Mouse (Mus musculus): ENCODE measurements around the gene Ift140. TPM values are rescaled to one million over a fixed set of nuclear protein-coding genes. Genes with fewer than 3 reads are reported as not detected.

Ift140 gene
- total and polyA plus RNA-seq, 3 experiments, result 3.1 to 5.2 (median 5.0) TPM

DNA sequence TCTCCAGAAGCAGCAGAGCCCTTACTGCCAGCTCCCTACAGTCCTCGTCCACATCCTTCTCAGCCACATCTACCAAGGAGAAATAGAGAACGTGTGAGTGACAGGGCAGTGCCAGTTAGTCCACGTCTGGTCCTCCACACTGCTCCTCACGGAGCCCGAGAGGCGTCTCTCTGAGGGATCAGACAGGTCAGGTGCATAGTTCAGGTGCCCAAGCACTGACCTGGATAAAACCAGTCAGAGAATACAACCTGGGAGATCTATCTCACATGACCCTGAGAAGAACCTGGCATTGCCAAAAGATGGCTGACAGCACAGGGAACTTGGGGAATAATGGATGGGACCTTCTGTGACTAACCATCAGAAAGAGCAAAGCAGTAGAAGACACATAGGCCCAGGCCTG, 84.2 kb downstream of the Ift140 start:
- H3K27me3 ChIP-seq (ENCODE audit: control insufficient read depth, insufficient read depth, low read length), result no peaks in the 10 kb centered on the region
- H3K4me3 ChIP-seq, result no peak overlapping the region
- WGBS, result 95% methylated on average over 6 of the region's 6 CpGs
- no peak for DNase-seq
- intact Hi-C loops (cut with DNase I), result no loop called here
- no peaks in the 10 kb centered on the region for H3K79me2 ChIP-seq (replicated peaks; ENCODE audit: control insufficient read depth, insufficient read depth, low read length)
- no peaks in the 10 kb centered on the region for H3K36me3 ChIP-seq (ENCODE audit: control insufficient read depth, insufficient read depth, low read length)
- H3K27ac ChIP-seq, result no peak overlapping the region
- no peaks in the 10 kb centered on the region for H3K4me1 ChIP-seq (ENCODE audit: control insufficient read depth, insufficient read depth, low read length)
- H3K9ac ChIP-seq (ENCODE audit: low read depth, low read length), result no peak overlapping the region
- no peak for TF ChIP-seq EP300 (IDR thresholded peaks at IDR 0.05; ENCODE audit: insufficient read depth, low read depth, low read length)
- no peak for TF ChIP-seq POLR2A (IDR thresholded peaks at IDR 0.05; ENCODE audit: insufficient read depth, low read depth, low read length)
- no peak for TF ChIP-seq CTCF (IDR thresholded peaks at IDR 0.05)

DNA sequence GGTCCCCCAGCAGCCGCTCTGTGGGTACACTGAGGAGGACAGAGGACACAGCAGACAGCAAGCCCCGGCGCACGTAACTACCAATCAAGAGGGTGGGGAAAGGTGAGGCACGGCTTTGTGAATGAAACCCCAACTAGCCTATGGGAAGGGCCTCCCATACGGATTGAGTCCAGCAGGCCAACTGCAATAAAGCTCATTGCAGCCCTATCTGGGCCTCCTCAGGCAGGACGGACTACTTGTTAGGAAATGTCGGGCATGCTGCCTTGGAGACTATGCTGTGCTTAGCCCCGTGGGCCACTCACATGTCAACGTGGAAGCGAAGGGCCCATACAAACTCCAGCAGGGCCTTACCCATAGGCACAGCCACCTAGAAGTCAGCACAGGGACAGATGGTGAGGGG, 85.5 kb downstream of the Ift140 start:
- H3K4me1 ChIP-seq (ENCODE audit: control insufficient read depth, insufficient read depth, low read length), result no peaks in the 10 kb centered on the region
- no peaks in the 10 kb centered on the region for H3K27me3 ChIP-seq (ENCODE audit: control insufficient read depth, insufficient read depth, low read length)
- H3K4me3 ChIP-seq, result no peak overlapping the region
- no peak overlapping the region for H3K9ac ChIP-seq (ENCODE audit: low read depth, low read length)
- H3K27ac ChIP-seq, result no peak overlapping the region
- DNase-seq, result no peak
- TF ChIP-seq POLR2A (IDR thresholded peaks at IDR 0.05; ENCODE audit: insufficient read depth, low read depth, low read length) (no peak), EP300 (IDR thresholded peaks at IDR 0.05; ENCODE audit: insufficient read depth, low read depth, low read length) (no peak), CTCF (IDR thresholded peaks at IDR 0.05) (no peak)
- H3K79me2 ChIP-seq (replicated peaks; ENCODE audit: control insufficient read depth, insufficient read depth, low read length), result no peaks in the 10 kb centered on the region
- intact Hi-C loops (cut with DNase I), result no loop called here
- H3K36me3 ChIP-seq (ENCODE audit: control insufficient read depth, insufficient read depth, low read length), result no peaks in the 10 kb centered on the region
- 92% methylated on average over 11 of the region's 11 CpGs for WGBS

DNA sequence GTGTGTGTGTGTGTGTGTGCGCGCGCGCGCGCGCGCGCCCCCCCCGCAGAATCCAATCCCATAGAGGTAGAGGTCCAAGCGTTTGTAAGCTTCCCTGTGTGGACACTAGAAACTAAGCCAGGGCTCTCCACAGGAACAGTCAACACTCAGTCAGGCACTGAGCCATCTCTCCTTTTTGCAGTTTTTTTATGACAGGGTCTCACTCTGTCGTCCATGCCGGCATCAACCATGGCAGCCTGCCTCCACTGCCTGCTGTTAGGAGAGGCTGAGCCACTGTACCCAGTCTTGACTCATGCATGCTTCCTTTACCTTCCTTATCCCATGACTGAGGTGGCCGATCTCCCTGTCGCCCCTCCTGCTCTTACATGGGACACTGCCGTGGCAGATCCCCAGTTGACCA, 91.9 kb downstream of the Ift140 start:
- no peak overlapping the region for H3K9ac ChIP-seq (ENCODE audit: low read depth, low read length)
- 86% methylated on average over 16 of the region's 16 CpGs for WGBS
- H3K4me3 ChIP-seq, result no peak overlapping the region
- no peaks in the 10 kb centered on the region for H3K79me2 ChIP-seq (replicated peaks; ENCODE audit: control insufficient read depth, insufficient read depth, low read length)
- no peak for DNase-seq
- no peak overlapping the region for H3K27ac ChIP-seq
- H3K4me1 ChIP-seq (ENCODE audit: control insufficient read depth, insufficient read depth, low read length), result peaks cover 5% of the 10 kb centered on the region
- H3K36me3 ChIP-seq (ENCODE audit: control insufficient read depth, insufficient read depth, low read length), result no peaks in the 10 kb centered on the region
- intact Hi-C loops (cut with DNase I), result loop anchor here (2.0 kb wide), 2 partner anchors 43 to 177 kb away; no protein-coding TSS in a partner anchor
- TF ChIP-seq EP300 (IDR thresholded peaks at IDR 0.05; ENCODE audit: insufficient read depth, low read depth, low read length) (no peak), CTCF (IDR thresholded peaks at IDR 0.05) (no peak), POLR2A (IDR thresholded peaks at IDR 0.05; ENCODE audit: insufficient read depth, low read depth, low read length) (no peak)
- no peaks in the 10 kb centered on the region for H3K27me3 ChIP-seq (ENCODE audit: control insufficient read depth, insufficient read depth, low read length)

DNA sequence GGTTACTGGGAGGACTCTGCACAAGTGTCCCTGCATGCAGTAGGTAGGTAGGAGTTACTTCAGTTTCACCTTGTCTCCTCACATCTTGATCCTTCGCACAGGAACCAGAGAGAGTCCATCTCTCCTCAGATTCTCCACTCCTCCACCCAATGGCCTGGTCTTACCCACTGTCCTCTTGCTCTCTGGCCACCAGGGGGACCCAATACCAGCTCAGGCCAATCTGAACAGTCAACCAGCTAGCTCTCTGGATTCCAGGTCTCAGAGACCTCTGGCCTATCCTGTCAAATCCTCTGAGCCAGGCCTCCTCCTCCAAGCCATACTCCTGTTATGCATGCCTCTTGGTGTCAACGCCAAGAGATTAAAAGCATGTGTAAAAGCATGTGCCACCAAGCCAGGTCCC, 93.7 kb downstream of the Ift140 start:
- peak; percentile 74 for TF ChIP-seq CTCF (IDR thresholded peaks at IDR 0.05)
- TF ChIP-seq EP300 (IDR thresholded peaks at IDR 0.05; ENCODE audit: insufficient read depth, low read depth, low read length), result no peak
- Histone ChIP-seq H3K4me1 (ENCODE audit: control insufficient read depth, insufficient read depth, low read length) (peaks cover 5% of the 10 kb centered on the region), H3K4me3 (no peak overlapping the region), H3K27ac (no peak overlapping the region), H3K36me3 (ENCODE audit: control insufficient read depth, insufficient read depth, low read length) (no peaks in the 10 kb centered on the region), H3K79me2 (replicated peaks; ENCODE audit: control insufficient read depth, insufficient read depth, low read length) (no peaks in the 10 kb centered on the region), H3K27me3 (ENCODE audit: control insufficient read depth, insufficient read depth, low read length) (no peaks in the 10 kb centered on the region), H3K9ac (ENCODE audit: low read depth, low read length) (no peak overlapping the region)
- intact Hi-C loops (cut with DNase I), result loop anchor here (2.0 kb wide), 2 partner anchors 41 to 175 kb away; no protein-coding TSS in a partner anchor
- WGBS, result 83% methylated on average over 2 of the region's 2 CpGs
- peak; percentile 35 to 43 for DNase-seq

DNA sequence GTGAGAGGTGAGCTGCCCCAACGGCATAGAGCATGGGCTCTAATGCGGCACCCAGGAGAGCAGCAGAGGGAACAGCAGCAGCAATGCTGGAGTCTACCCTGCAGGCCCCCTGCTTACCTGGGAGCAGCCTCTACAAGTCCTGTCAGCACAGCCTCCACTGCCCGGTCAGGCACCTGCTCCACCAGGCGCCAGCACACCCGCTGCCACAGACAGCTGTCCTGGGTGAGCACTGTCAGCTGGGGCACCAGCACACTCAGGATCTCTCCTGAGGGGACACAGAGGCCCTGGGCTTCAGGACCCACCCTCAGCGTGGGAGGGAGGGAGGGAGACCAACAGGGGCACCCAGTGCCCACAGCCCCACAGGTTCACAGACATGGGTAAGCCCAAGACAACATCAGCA, 94.7 kb downstream of the Ift140 start:
- 93% methylated on average over 6 of the region's 6 CpGs for WGBS
- DNase-seq, result no peak
- TF ChIP-seq EP300 (IDR thresholded peaks at IDR 0.05; ENCODE audit: insufficient read depth, low read depth, low read length), result no peak
- TF ChIP-seq POLR2A (IDR thresholded peaks at IDR 0.05; ENCODE audit: insufficient read depth, low read depth, low read length), result no peak
- TF ChIP-seq CTCF (IDR thresholded peaks at IDR 0.05), result no peak
- intact Hi-C loops (cut with DNase I), result no loop called here
- H3K4me3 ChIP-seq, result no peak overlapping the region
- H3K36me3 ChIP-seq (ENCODE audit: control insufficient read depth, insufficient read depth, low read length), result no peaks in the 10 kb centered on the region
- H3K4me1 ChIP-seq (ENCODE audit: control insufficient read depth, insufficient read depth, low read length), result peaks cover 8% of the 10 kb centered on the region
- no peaks in the 10 kb centered on the region for H3K79me2 ChIP-seq (replicated peaks; ENCODE audit: control insufficient read depth, insufficient read depth, low read length)
- no peaks in the 10 kb centered on the region for H3K27me3 ChIP-seq (ENCODE audit: control insufficient read depth, insufficient read depth, low read length)
- no peak overlapping the region for H3K9ac ChIP-seq (ENCODE audit: low read depth, low read length)
- H3K27ac ChIP-seq, result no peak overlapping the region

DNA sequence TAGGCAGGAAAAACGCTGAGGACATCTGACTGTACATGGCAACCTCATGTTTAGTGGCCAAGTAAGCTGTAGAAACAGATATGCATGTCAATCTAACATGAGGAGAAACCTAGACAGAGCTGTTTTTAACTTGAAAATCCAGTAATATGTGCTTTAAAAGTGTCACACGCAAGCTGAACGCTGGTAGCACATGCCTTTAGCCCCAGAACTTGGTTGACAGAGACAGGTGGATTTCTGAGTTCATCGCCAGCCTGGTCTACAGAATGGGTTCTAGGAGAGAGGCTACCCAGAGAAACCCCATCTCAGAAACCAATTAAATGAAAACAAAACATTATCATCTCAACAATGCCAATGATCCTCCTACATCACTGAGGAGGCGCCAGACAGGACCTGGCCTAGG, 95.3 kb downstream of the Ift140 start:
- WGBS, result 92% methylated on average over 5 of the region's 5 CpGs
- DNase-seq, result no peak
- intact Hi-C loops (cut with DNase I), result no loop called here
- no peak for TF ChIP-seq CTCF (IDR thresholded peaks at IDR 0.05)
- Histone ChIP-seq H3K79me2 (replicated peaks; ENCODE audit: control insufficient read depth, insufficient read depth, low read length) (no peaks in the 10 kb centered on the region), H3K27ac (no peak overlapping the region), H3K4me3 (no peak overlapping the region), H3K27me3 (ENCODE audit: control insufficient read depth, insufficient read depth, low read length) (no peaks in the 10 kb centered on the region), H3K9ac (ENCODE audit: low read depth, low read length) (no peak overlapping the region), H3K36me3 (ENCODE audit: control insufficient read depth, insufficient read depth, low read length) (no peaks in the 10 kb centered on the region), H3K4me1 (ENCODE audit: control insufficient read depth, insufficient read depth, low read length) (peaks cover 10% of the 10 kb centered on the region)
